Mouse (Mus musculus): Measurements from ENCODE around the gene Ttll12.

The Ttll12 gene

GRCm38 (mm10) chr15:83526424-83527091, 68.4 kb downstream of the Ttll12 start, which contains the start of gene Bik:
Gene Bik (plus strand): TSS chr15:83526862.
- DNase-seq (ENCODE audit: low spot score) = no peak
